Mouse (Mus musculus) midbrain, embryonic 16.5 days (tissue): ENCODE measurements around the gene Mars. TPM values are rescaled to one million over a fixed set of nuclear protein-coding genes. Genes with fewer than 3 reads are reported as not detected.
A peak's percentile ranks its signal among the peaks of the same experiment; 100 is the strongest.

Experiments used
- ATAC-seq: fragments of 200-750 bp; cut with Nextera tagmentation; 2 replicates; pipeline ENCODE4 v1.8.0; 2017; ENCODE audit warnings: moderate TSS enrichment
- H3K27ac ChIP-seq: fragments of 300-500 bp; sonication (generic); 2 replicates; pipeline ENCODE4 v1.5.1; 2014; ENCODE audit warnings: mild to moderate bottlenecking, low read length, mixed read lengths
- H3K27me3 ChIP-seq: fragments of 300-500 bp; sonication (generic); 2 replicates; pipeline ENCODE4 v1.6.1; 2014; ENCODE audit warnings: low read depth, low read length, mixed read lengths; ENCODE audit not compliant: control insufficient read depth, insufficient read depth
- H3K36me3 ChIP-seq: fragments of 300-500 bp; sonication (generic); 2 replicates; pipeline ENCODE4 v1.6.1; 2014; ENCODE audit warnings: mild to moderate bottlenecking, low read length, moderate library complexity, mixed read lengths; ENCODE audit not compliant: control insufficient read depth, insufficient read depth
- H3K4me1 ChIP-seq: fragments of 300-500 bp; sonication (generic); 2 replicates; pipeline ENCODE4 v1.6.1; 2014; ENCODE audit warnings: mild to moderate bottlenecking, low read length, mixed read lengths; ENCODE audit not compliant: control insufficient read depth, insufficient read depth
- H3K4me2 ChIP-seq: fragments of 300-500 bp; sonication (generic); 2 replicates; pipeline ENCODE4 v1.6.1; 2014; ENCODE audit warnings: mild to moderate bottlenecking, low read length, mixed read lengths
- H3K4me3 ChIP-seq: fragments of 300-500 bp; sonication (generic); 2 replicates; pipeline ENCODE4 v1.5.1; 2014; ENCODE audit warnings: low read depth, mild to moderate bottlenecking, low read length, moderate library complexity, mixed read lengths
- H3K9ac ChIP-seq: fragments of 300-500 bp; sonication (generic); 2 replicates; pipeline ENCODE4 v1.6.1; 2014; ENCODE audit warnings: low read depth, low read length, mixed read lengths
- H3K9me3 ChIP-seq: fragments of 300-500 bp; sonication (generic); replicated peaks from 2 replicates; pipeline ENCODE4 v1.6.1; 2014; ENCODE audit warnings: mild to moderate bottlenecking, low read length, mixed read lengths; ENCODE audit not compliant: control insufficient read depth, poor library complexity, severe bottlenecking
- WGBS: fragments of 180-500 bp; shearing (Covaris S2); extraction: QIAGEN DNeasy Blood & Tissue Kit; methylation state at CpG from one replicate; pipeline ENCODE4 v1.1.7; 2014; 5-methylcytosine and 5-hydroxymethylcytosine counted together
- polyA plus RNA-seq: library from polyadenylated mRNA; unstranded; fragments of >200 nt; fragmentation: Nextera tagmentation; extraction: Ambion mirVana; gene quantifications from 2 replicates; pipeline ENCODE4 v1.2.1, GENCODE M21; 2015

Gene Mars
- polyA plus RNA-seq, 1 experiment from 2014 or later: 123 TPM

GRCm38 (mm10) chr10:127339683-127340576, 28.3 kb upstream of the Mars start:
- H3K4me2 ChIP-seq: peak overlapping the region; percentile 55
- H3K4me1 ChIP-seq: peaks cover 28% of the 10 kb centered on the region
- H3K36me3 ChIP-seq: no peaks in the 10 kb centered on the region
- ATAC-seq: no peak
- no peaks in the 10 kb centered on the region for H3K9me3 ChIP-seq
- peak overlapping the region; percentile 28 for H3K4me3 ChIP-seq
- WGBS: under 1% methylated on average over 36 of the region's 42 CpGs
- no peak overlapping the region for H3K27ac ChIP-seq
- peaks cover 28% of the 10 kb centered on the region for H3K27me3 ChIP-seq
- peak overlapping the region; percentile 16; the same call in 1 of the 2 replicates for H3K9ac ChIP-seq

- Histone ChIP-seq H3K36me3 (no peaks in the 10 kb centered on the region), H3K4me3 (peak overlapping the region; percentile 28), H3K4me2 (peak overlapping the region; percentile 55), H3K4me1 (peaks cover 28% of the 10 kb centered on the region), H3K9ac (peak overlapping the region; percentile 16; the same call in 1 of the 2 replicates), H3K9me3 (no peaks in the 10 kb centered on the region), H3K27me3 (peaks cover 28% of the 10 kb centered on the region), H3K27ac (no peak overlapping the region)
- under 1% methylated on average over 31 of the region's 31 CpGs for WGBS
- peak; percentile 80 for ATAC-seq
Measured at GRCm38 (mm10) chr10:127338930-127339682, 27.5 kb upstream of the Mars start.

GRCm38 (mm10) chr10:127337536-127338099, 26.0 kb upstream of the Mars start:
- H3K4me1 ChIP-seq: peaks cover 28% of the 10 kb centered on the region
- H3K36me3 ChIP-seq: no peaks in the 10 kb centered on the region
- no peak overlapping the region for H3K4me2 ChIP-seq
- peaks cover 28% of the 10 kb centered on the region for H3K27me3 ChIP-seq
- ATAC-seq: no peak
- no peak overlapping the region for H3K4me3 ChIP-seq
- 86% methylated on average over 6 of the region's 6 CpGs for WGBS
- H3K9ac ChIP-seq: no peak overlapping the region
- H3K27ac ChIP-seq: no peak overlapping the region
- H3K9me3 ChIP-seq: no peaks in the 10 kb centered on the region

GRCm38 (mm10) chr10:127336952-127337351, 25.4 kb upstream of the Mars start:
- Histone ChIP-seq H3K9ac (no peak overlapping the region), H3K36me3 (no peaks in the 10 kb centered on the region), H3K4me1 (peaks cover 24% of the 10 kb centered on the region), H3K27me3 (peaks cover 24% of the 10 kb centered on the region), H3K4me2 (no peak overlapping the region), H3K9me3 (no peaks in the 10 kb centered on the region), H3K4me3 (no peak overlapping the region), H3K27ac (no peak overlapping the region)
- WGBS: 66% methylated on average over 5 of the region's 5 CpGs
- ATAC-seq: no peak

GRCm38 (mm10) chr10:127335271-127335670, 23.7 kb upstream of the Mars start:
- Histone ChIP-seq H3K9ac (no peak overlapping the region), H3K4me2 (no peak overlapping the region), H3K4me3 (no peak overlapping the region), H3K27ac (no peak overlapping the region), H3K36me3 (no peaks in the 10 kb centered on the region), H3K9me3 (no peaks in the 10 kb centered on the region), H3K4me1 (peaks cover 14% of the 10 kb centered on the region), H3K27me3 (peaks cover 9% of the 10 kb centered on the region)
- ATAC-seq: no peak
- 62% methylated on average over 1 of the region's 1 CpGs for WGBS

GRCm38 (mm10) chr10:127333152-127333551, 21.6 kb upstream of the Mars start:
- Histone ChIP-seq H3K9ac (no peak overlapping the region), H3K27ac (no peak overlapping the region), H3K4me1 (no peaks in the 10 kb centered on the region), H3K27me3 (peaks cover 15% of the 10 kb centered on the region), H3K9me3 (no peaks in the 10 kb centered on the region), H3K36me3 (no peaks in the 10 kb centered on the region), H3K4me3 (no peak overlapping the region), H3K4me2 (no peak overlapping the region)
- ATAC-seq: no peak
- WGBS: 67% methylated on average over 5 of the region's 5 CpGs

- Histone ChIP-seq H3K4me3 (peak overlapping the region; percentile 30), H3K4me1 (no peaks in the 10 kb centered on the region), H3K27me3 (peaks cover 23% of the 10 kb centered on the region), H3K9me3 (no peaks in the 10 kb centered on the region), H3K9ac (peak overlapping the region; percentile 50; the same call in 1 of the 2 replicates), H3K36me3 (no peaks in the 10 kb centered on the region), H3K27ac (no peak overlapping the region), H3K4me2 (peak overlapping the region; percentile 45)
- WGBS: 32% methylated on average over 29 of the region's 31 CpGs
- ATAC-seq: no peak
Measured at GRCm38 (mm10) chr10:127332211-127332874, 20.8 kb upstream of the Mars start.

- H3K27me3 ChIP-seq: peaks cover 37% of the 10 kb centered on the region
- no peak overlapping the region for H3K4me3 ChIP-seq
- H3K9me3 ChIP-seq: no peaks in the 10 kb centered on the region
- H3K4me2 ChIP-seq: no peak overlapping the region
- peaks cover 7% of the 10 kb centered on the region for H3K4me1 ChIP-seq
- H3K9ac ChIP-seq: no peak overlapping the region
- ATAC-seq: no peak
- 88% methylated on average over 5 of the region's 7 CpGs for WGBS
- no peaks in the 10 kb centered on the region for H3K36me3 ChIP-seq
- no peak overlapping the region for H3K27ac ChIP-seq
Measured at GRCm38 (mm10) chr10:127330212-127330611, 18.6 kb upstream of the Mars start.
